Mouse (Mus musculus) ES-Bruce4 (cell line): ENCODE measurements around the gene Gar1.

Source experiments
- CTCF ChIP-seq: IDR thresholded peaks from one replicate; pipeline ENCODE4 v1.8.1; 2011; ENCODE audit warnings: low read depth, low read length
- EP300 ChIP-seq: IDR thresholded peaks from 2 replicates; pipeline ENCODE4 v1.6.1; 2011; ENCODE audit warnings: low read depth, low read length; ENCODE audit not compliant: insufficient read depth
- POLR2A ChIP-seq: IDR thresholded peaks from one replicate; pipeline ENCODE4 v1.8.1; 2011; ENCODE audit warnings: low read length; ENCODE audit not compliant: insufficient read depth

- no peak for TF ChIP-seq CTCF
- TF ChIP-seq POLR2A = no peak
- no peak for TF ChIP-seq EP300
Measured at GRCm38 (mm10) chr3:129862592-129862991, 31.4 kb upstream of the Gar1 start.
